Mouse (Mus musculus) heart, embryonic 14.5 days (tissue): ENCODE data around the gene Cracr2b. TPM values are rescaled to one million over a fixed set of nuclear protein-coding genes. Genes with fewer than 3 reads are reported as not detected.

Experiments
- ATAC-seq: fragments of 200-750 bp; cut with Nextera tagmentation; 2 replicates; pipeline ENCODE4 v1.8.0; 2017; ENCODE audit warnings: low read depth, moderate TSS enrichment; ENCODE audit not compliant: insufficient number of reproducible peaks, insufficient read depth, low FRiP score
- H3K27ac ChIP-seq, 2 experiments: fragments of 200-500 bp in 1 of 2; fragments of 300-500 bp in 1 of 2; sonication (generic) in 1 of 2; replicated peaks in 1 of 2; 2 replicates each; pipeline ENCODE4 v1.5.1; 2012 to 2014; ENCODE audit warnings: low read depth in 2 of 2, low read length in 2 of 2, control low read depth in 1 of 2, mild to moderate bottlenecking in 1 of 2, mixed read lengths in 1 of 2; ENCODE audit not compliant: control insufficient read depth in 1 of 2, insufficient read depth in 1 of 2
- H3K27me3 ChIP-seq: fragments of 300-500 bp; sonication (generic); 2 replicates; pipeline ENCODE4 v1.6.1; 2014; ENCODE audit warnings: mild to moderate bottlenecking, low read length, control low read depth; ENCODE audit not compliant: control insufficient read depth, insufficient read depth
- H3K36me3 ChIP-seq: fragments of 300-500 bp; sonication (generic); 2 replicates; pipeline ENCODE4 v1.6.1; 2014; ENCODE audit warnings: mild to moderate bottlenecking, control low read depth, low read length, mixed read lengths; ENCODE audit not compliant: control insufficient read depth, insufficient read depth
- H3K4me1 ChIP-seq, 2 experiments: fragments of 200-500 bp in 1 of 2; fragments of 300-500 bp in 1 of 2; sonication (generic) in 1 of 2; 2 replicates each; pipeline ENCODE4 v1.6.1; 2012 to 2014; ENCODE audit warnings: low read length in 2 of 2, control low read depth in 1 of 2, mixed read lengths in 1 of 2; ENCODE audit not compliant: control insufficient read depth in 2 of 2, insufficient read depth in 2 of 2
- H3K4me2 ChIP-seq: fragments of 300-500 bp; sonication (generic); 2 replicates; pipeline ENCODE4 v1.6.1; 2014; ENCODE audit warnings: mild to moderate bottlenecking, low read length
- H3K4me3 ChIP-seq, 2 experiments: fragments of 200-500 bp in 1 of 2; fragments of 300-500 bp in 1 of 2; sonication (generic) in 1 of 2; 2 replicates each; pipeline ENCODE4 v1.5.1; 2012 to 2014; ENCODE audit warnings: low read length in 2 of 2, mild to moderate bottlenecking in 2 of 2, control low read depth in 1 of 2, low read depth in 1 of 2, moderate library complexity in 1 of 2; ENCODE audit not compliant: control insufficient read depth in 1 of 2, insufficient read depth in 1 of 2
- H3K9ac ChIP-seq: fragments of 300-500 bp; sonication (generic); 2 replicates; pipeline ENCODE4 v1.6.1; 2014; ENCODE audit warnings: mild to moderate bottlenecking, low read length
- H3K9me3 ChIP-seq: fragments of 300-500 bp; sonication (generic); 2 replicates; pipeline ENCODE4 v1.6.1; 2016; ENCODE audit warnings: low read length, control low read depth; ENCODE audit not compliant: control insufficient read depth
- WGBS: fragments of 180-500 bp; shearing (Covaris S2); extraction: QIAGEN DNeasy Blood & Tissue Kit; methylation state at CpG from one replicate; pipeline ENCODE4 v1.1.7; 2014; 5-methylcytosine and 5-hydroxymethylcytosine counted together
- polyA plus RNA-seq: library from polyadenylated mRNA; unstranded; fragments of >200 nt; fragmentation: Nextera tagmentation; extraction: Ambion mirVana; gene quantifications from 2 replicates; pipeline ENCODE4 v1.2.1, GENCODE M21; 2014

The Cracr2b gene
- polyA plus RNA-seq, 1 experiment from 2014 or later: 25.6 TPM

DNA sequence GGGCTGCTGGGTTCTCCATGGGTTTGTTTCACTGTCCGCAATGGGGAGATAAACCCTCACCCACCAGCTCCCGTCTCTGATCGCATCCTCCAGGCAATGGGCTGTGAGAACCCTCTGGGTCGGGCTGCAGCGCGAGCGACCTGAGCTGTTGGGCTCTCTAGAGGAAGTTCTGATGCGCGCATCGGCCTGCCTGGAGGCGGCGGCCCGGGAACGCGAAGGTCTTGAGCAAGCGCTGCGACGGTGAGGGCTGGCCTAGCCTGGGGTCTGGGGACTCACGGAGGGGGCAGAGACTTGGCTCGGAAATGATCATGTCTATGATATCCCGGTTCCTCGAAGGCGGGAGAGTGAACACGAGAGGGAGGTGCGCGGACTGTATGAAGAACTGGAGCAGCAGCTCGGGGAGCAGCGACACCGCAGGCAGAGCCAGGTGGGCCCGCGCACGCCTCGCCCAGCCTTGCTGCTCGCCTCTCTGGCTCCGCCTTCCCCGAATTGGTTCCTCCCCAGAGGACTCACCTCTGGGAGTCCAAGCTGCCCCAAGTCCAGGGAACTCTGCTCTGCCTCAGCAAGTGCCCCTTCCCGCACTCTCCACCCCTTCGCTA, 3.8 kb downstream of the Cracr2b start:
- 9% methylated on average over 38 of the region's 38 CpGs for WGBS
- Histone ChIP-seq H3K4me1 (peaks cover 38 to 57% of the 10 kb centered on the region in 2 experiments), H3K4me3 (peak overlapping the region; percentile 7 to 25), H3K9ac (peak overlapping the region; percentile 65), H3K27me3 (peaks cover 30% of the 10 kb centered on the region), H3K27ac (peak overlapping the region; percentile 11 to 73; a peak in 2 of 4 replicates), H3K9me3 (no peaks in the 10 kb centered on the region), H3K4me2 (peak overlapping the region; percentile 64), H3K36me3 (peaks cover 11% of the 10 kb centered on the region)
- ATAC-seq: no peak

DNA sequence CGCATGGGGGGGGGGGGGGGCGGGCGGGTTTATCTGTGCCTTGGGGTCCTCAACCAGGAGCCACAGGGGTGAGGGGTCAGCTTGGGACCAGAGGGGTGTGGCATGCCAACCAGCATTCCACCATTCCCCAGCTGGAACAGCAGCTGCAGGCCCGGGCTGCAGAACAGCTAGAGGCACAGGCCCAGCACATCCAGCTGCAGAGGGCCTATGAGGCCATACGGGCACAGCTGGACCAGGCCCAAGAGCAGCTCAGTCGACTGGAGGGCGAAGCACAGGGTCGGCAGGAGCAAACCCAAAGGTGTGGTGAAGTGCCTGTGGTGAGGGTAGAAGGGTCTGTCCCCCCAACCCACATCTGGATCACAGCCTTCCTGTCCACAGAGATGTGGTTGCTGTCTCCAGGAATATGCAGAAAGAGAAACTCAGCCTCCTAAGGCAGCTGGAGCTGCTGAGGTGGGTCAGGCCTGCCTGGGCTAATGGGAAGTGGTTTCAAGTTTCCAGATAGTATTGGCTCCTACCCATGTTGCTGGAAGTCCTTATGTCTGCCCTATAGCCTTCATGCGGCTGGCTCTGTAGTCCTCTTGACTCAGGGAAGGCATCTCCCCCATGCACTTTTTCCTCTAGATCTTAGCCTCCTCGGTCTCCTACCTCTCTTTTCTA, 4.6 kb downstream of the Cracr2b start:
- Histone ChIP-seq H3K27me3 (peaks cover 30% of the 10 kb centered on the region), H3K4me3 (peak overlapping the region in 1 of 2 experiments; percentile 25; a peak in 1 of 4 replicates), H3K4me1 (peaks cover 41 to 61% of the 10 kb centered on the region in 2 experiments), H3K27ac (peak overlapping the region; percentile 10 to 33; a peak in 2 of 4 replicates), H3K9ac (peak overlapping the region; percentile 65; the same call in 1 of the 2 replicates), H3K9me3 (no peaks in the 10 kb centered on the region), H3K36me3 (peaks cover 13% of the 10 kb centered on the region), H3K4me2 (peak overlapping the region; percentile 64)
- no peak for ATAC-seq
- WGBS: 60% methylated on average over 7 of the region's 10 CpGs

DNA sequence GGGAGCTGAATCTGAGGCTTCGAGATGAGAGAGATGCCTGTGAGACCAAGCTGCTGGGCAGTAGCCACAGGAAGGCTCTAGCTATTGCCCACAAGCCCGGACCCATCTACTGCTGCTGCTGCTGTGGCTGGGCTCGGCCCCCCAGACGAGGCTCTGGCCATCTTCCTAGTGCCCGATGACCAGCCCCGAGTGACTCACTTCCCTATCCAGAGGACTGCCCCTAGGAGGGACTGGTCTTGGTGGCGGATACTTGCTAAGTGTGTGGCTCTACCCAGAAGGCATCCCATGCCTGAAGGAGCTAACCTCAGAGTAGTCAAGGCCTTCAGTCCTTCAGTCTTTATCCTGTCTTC, 5.1 kb downstream of the Cracr2b start:
- WGBS: 56% methylated on average over 7 of the region's 7 CpGs
- Histone ChIP-seq H3K9ac (peak overlapping the region; percentile 11; the same call in 1 of the 2 replicates), H3K27ac (peak overlapping the region; percentile 10 to 33; a peak in 2 of 4 replicates), H3K9me3 (no peaks in the 10 kb centered on the region), H3K36me3 (peaks cover 18% of the 10 kb centered on the region), H3K4me1 (peaks cover 41 to 58% of the 10 kb centered on the region in 2 experiments), H3K4me3 (no peak overlapping the region), H3K4me2 (peak overlapping the region; percentile 64), H3K27me3 (peaks cover 26% of the 10 kb centered on the region)
- no peak for ATAC-seq

DNA sequence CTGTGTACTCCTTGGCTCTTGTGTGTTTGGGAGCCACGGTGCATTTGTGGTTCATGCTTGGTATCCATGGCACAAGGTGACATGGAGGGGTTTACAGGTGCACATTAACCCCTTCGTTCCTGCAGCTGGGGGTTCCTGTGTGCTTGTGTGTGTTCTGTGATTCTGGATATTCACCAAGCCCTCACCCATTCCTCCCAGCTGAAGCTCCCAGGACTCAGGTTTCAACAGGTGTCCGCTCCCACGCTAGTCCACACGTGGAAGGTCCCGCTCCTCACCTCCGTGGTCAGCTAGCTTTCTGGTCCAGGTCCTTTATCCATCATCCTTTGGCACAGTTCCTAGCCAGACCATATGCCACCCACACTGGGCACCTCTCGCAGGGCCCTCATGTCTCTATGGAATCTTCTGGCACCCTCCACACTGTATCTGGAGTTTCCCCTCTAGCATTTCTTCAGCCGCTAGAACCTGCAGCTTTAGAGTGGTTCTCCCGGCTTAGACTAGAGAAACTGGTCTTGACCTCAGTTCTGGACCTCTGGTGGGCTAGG, 5.8 kb downstream of the Cracr2b start:
- Histone ChIP-seq H3K4me1 (peaks cover 39 to 53% of the 10 kb centered on the region in 2 experiments), H3K9me3 (no peaks in the 10 kb centered on the region), H3K27ac (peak overlapping the region; percentile 6 to 98; a peak in 3 of 4 replicates), H3K27me3 (peaks cover 24% of the 10 kb centered on the region), H3K9ac (peak overlapping the region; percentile 96), H3K4me2 (peak overlapping the region; percentile 91), H3K4me3 (peak overlapping the region; percentile 77 to 85), H3K36me3 (peaks cover 25% of the 10 kb centered on the region)
- no peak for ATAC-seq
- WGBS: 62% methylated on average over 10 of the region's 10 CpGs

DNA sequence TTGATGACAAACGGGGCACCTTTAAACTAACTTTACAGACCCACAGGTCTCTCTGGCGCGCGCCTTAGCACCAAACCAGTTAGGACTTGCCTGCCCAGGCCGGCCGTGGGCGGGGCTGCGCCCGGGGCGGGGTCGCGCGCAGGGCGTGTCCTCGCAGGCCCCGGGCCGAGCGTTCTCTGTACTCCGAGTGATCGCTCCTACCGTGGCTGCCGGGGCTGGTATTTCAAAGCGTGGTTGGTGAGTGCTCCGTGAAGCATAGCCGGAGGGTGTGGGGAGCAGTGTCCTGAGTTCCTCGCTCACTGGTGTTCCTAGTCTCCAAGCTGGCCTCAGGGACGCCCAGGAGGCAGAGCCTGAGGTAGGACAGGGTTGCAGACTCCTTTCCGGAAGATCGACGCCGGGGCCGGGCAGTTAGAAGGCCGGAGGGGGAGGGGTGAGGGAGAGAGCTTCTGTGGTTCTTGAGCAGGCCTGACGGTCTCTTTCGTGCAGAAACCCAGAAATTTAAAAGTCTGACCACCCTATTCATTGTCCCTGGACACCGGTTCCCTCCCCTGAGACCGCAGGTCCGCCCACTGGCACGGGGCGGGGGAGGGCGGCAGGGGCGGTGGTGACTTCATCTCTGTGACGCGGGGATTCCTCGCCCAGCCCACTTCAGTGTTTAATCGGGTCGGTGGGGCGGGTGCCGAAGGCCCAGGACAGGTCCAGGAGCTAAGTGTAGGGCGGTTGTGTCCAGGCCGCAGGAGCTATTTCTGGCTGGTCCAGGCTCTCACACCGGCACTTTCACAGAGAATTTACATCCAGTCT, 6.5 kb downstream of the Cracr2b start, which contains the start of gene Cd151:
Gene Cd151, plus strand, starts transcription at position 163 of the 801 bp plus-strand sequence.
- no peaks in the 10 kb centered on the region for H3K9me3 ChIP-seq
- H3K4me2 ChIP-seq: peak within 1 kb of the TSS; percentile 91
- peak; percentile 73 for ATAC-seq
- peak within 1 kb of the TSS; percentile 95 to 98 for H3K27ac ChIP-seq
- peak within 1 kb of the TSS; percentile 77 to 85 for H3K4me3 ChIP-seq
- H3K27me3 ChIP-seq: peaks cover 20% of the 10 kb centered on the region
- WGBS: under 1% methylated on average over 52 of the region's 52 CpGs
- peaks cover 32% of the 10 kb centered on the region for H3K36me3 ChIP-seq
- peak within 1 kb of the TSS; percentile 96 for H3K9ac ChIP-seq
- H3K4me1 ChIP-seq: peaks cover 36 to 46% of the 10 kb centered on the region in 2 experiments

DNA sequence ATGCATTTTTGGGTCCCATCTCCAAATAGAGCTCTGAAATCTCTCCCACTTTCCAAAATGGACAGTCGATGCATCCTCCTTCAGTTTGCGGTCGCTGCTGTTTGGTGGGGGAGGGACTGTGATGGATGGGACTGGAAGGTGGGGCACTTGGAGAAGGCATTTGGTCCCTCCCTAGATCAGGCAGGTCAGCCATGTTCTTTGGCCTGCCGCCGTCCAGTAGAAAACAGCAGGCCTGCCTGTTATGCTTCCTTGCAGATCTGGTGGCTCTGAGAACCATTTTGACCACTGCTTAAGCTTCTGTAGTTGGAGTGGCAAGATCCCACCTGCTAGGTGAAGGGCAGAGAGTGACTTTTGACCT, 7.2 kb downstream of the Cracr2b start:
- 12% methylated on average over 5 of the region's 5 CpGs for WGBS
- peak overlapping the region; percentile 96 for H3K9ac ChIP-seq

DNA sequence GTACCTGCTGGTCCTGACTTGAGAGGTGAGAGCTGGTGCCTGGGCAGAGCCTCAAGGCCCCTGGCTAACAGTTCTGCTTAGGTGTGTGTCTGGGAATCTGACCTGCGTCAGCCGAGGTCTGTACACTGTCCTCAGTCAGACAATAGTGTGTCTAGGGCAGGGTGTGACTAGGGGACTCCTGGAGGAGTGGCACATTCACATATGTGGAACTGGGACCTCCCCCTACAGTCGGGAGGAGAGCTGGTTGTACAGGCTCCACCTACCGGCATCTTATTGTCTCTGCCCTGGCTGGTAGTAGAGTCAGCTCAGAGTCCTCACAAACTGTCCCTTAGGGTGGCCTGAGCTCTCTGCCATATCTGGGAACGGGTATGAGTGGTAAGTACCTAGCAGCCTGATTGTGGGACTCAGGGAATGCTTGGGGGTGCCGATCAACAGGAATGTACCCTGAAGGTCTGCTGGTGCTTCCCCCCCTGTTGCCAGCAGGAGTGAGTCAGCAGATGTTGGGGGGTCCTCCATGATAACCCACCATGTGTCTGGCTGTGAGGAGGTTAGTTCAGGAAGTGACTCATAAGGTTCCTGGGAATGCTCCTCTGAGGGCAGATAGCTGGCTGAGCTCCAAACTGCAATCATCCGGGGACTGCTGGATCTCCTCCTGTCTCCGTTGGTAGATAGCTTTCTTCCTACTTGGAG, 7.8 kb downstream of the Cracr2b start:
- H3K4me2 ChIP-seq: peak overlapping the region; percentile 91
- H3K4me1 ChIP-seq: peaks cover 33 to 45% of the 10 kb centered on the region in 2 experiments
- peak overlapping the region; percentile 95 to 98 for H3K27ac ChIP-seq
- peak; percentile 65 for ATAC-seq
- WGBS: 3% methylated on average over 8 of the region's 8 CpGs
- H3K9me3 ChIP-seq: no peaks in the 10 kb centered on the region
- H3K4me3 ChIP-seq: peak overlapping the region; percentile 77 to 85
- peaks cover 10% of the 10 kb centered on the region for H3K27me3 ChIP-seq
- H3K9ac ChIP-seq: peak overlapping the region; percentile 96
- peaks cover 38% of the 10 kb centered on the region for H3K36me3 ChIP-seq

More for the DNA sequence above, 7.2 kb downstream of the Cracr2b start:
- H3K27me3 ChIP-seq: peaks cover 15% of the 10 kb centered on the region
- peak overlapping the region; percentile 77 to 85 for H3K4me3 ChIP-seq
- peaks cover 35 to 44% of the 10 kb centered on the region in 2 experiments for H3K4me1 ChIP-seq
- no peak for ATAC-seq
- H3K27ac ChIP-seq: peak overlapping the region; percentile 95 to 98
- peak overlapping the region; percentile 91 for H3K4me2 ChIP-seq
- no peaks in the 10 kb centered on the region for H3K9me3 ChIP-seq
- H3K36me3 ChIP-seq: peaks cover 38% of the 10 kb centered on the region
